Mouse (Mus musculus) hindbrain, postnatal 0 days (tissue): ENCODE data around the gene Pacsin1. TPM values are rescaled to one million over a fixed set of nuclear protein-coding genes. Genes with fewer than 3 reads are reported as not detected.
A peak's percentile ranks its signal among the peaks of the same experiment; 100 is the strongest.

Experiments
- ATAC-seq: fragments of 200-750 bp; cut with Nextera tagmentation; 2 replicates; pipeline ENCODE4 v1.8.0; 2017; ENCODE audit warnings: mild to moderate bottlenecking, moderate TSS enrichment, moderate library complexity
- DNase-seq: peaks from one replicate; pipeline ENCODE4 v3.0.0-alpha.2; 2015; ENCODE audit warnings: low spot score
- H3K27ac ChIP-seq: fragments of 300-500 bp; sonication (generic); 2 replicates; pipeline ENCODE4 v1.5.1; 2014; ENCODE audit warnings: mild to moderate bottlenecking
- H3K27me3 ChIP-seq: fragments of 300-500 bp; sonication (generic); 2 replicates; pipeline ENCODE4 v1.6.1; 2014; ENCODE audit warnings: low read length, mixed read lengths; ENCODE audit not compliant: insufficient read depth
- H3K36me3 ChIP-seq: fragments of 300-500 bp; sonication (generic); 2 replicates; pipeline ENCODE4 v1.6.1; 2014; ENCODE audit warnings: low read length, mixed read lengths; ENCODE audit not compliant: insufficient read depth
- H3K4me1 ChIP-seq: fragments of 300-500 bp; sonication (generic); 2 replicates; pipeline ENCODE4 v1.6.1; 2014; ENCODE audit warnings: antibody characterized with exemption, low read length, mixed read lengths; ENCODE audit not compliant: insufficient read depth
- H3K4me2 ChIP-seq: fragments of 300-500 bp; sonication (generic); 2 replicates; pipeline ENCODE4 v1.6.1; 2014; ENCODE audit warnings: low read depth, mild to moderate bottlenecking, low read length, moderate library complexity, mixed read lengths
- H3K4me3 ChIP-seq: fragments of 300-500 bp; sonication (generic); 2 replicates; pipeline ENCODE4 v1.5.1; 2014; ENCODE audit warnings: low read length
- H3K9ac ChIP-seq: fragments of 300-500 bp; sonication (generic); replicated peaks from 2 replicates; pipeline ENCODE4 v1.6.1; 2014; ENCODE audit warnings: mild to moderate bottlenecking, low read length, moderate library complexity, mixed read lengths
- H3K9me3 ChIP-seq: fragments of 300-500 bp; sonication (generic); 2 replicates; pipeline ENCODE4 v1.6.1; 2016; ENCODE audit warnings: low read length, mixed read lengths
- CTCF ChIP-seq: IDR thresholded peaks from 2 replicates; pipeline ENCODE4 v1.5.1; 2016; ENCODE audit warnings: antibody characterized with exemption, control low read depth, low read depth
- WGBS: fragments of 180-500 bp; shearing (Covaris S2); extraction: QIAGEN DNeasy Blood & Tissue Kit; methylation state at CpG from one replicate; pipeline ENCODE4 v1.1.7; 2014; 5-methylcytosine and 5-hydroxymethylcytosine counted together
- polyA plus RNA-seq: library from polyadenylated mRNA; unstranded; fragments of >200 nt; fragmentation: Nextera tagmentation; extraction: Ambion mirVana; gene quantifications from 2 replicates; pipeline ENCODE4 v1.2.1, GENCODE M21; 2015
- total RNA-seq: library from RNA; depleted of rRNA; stranded (reverse); fragments of >200 nt; gene quantifications from 2 replicates; pipeline ENCODE4 v1.2.3, GENCODE M21; 2014

The Pacsin1 gene
- total and polyA plus RNA-seq, 2 experiments from 2014 or later = 62.9 to 80.0 TPM

DNA sequence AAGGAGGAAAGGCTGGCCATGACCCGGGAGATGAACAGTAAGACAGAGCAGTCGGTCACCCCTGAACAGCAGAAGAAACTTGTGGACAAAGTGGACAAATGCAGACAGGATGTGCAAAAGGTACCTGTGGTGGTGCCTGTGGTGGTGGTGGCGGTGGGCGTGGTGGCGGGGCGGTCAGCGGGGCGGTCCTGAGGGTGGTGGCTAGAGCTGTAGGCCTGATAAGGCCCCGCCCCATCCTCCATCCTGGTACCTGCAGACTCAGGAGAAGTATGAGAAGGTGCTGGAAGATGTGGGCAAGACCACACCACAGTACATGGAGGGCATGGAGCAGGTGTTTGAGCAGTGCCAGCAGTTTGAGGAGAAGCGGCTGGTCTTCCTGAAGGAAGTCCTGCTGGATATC is 50.4 kb downstream of the Pacsin1 start:
- peaks cover 3% of the 10 kb centered on the region; the same call in 1 of the 2 replicates for H3K4me1 ChIP-seq
- TF ChIP-seq CTCF = no peak
- no peak overlapping the region for H3K4me3 ChIP-seq
- no peak overlapping the region for H3K4me2 ChIP-seq
- no peaks in the 10 kb centered on the region for H3K9me3 ChIP-seq
- DNase-seq = no peak
- H3K27me3 ChIP-seq = no peaks in the 10 kb centered on the region
- H3K27ac ChIP-seq = no peak overlapping the region
- ATAC-seq = no peak
- no peak overlapping the region for H3K9ac ChIP-seq
- no peaks in the 10 kb centered on the region for H3K36me3 ChIP-seq
- WGBS = 40% methylated on average over 10 of the region's 10 CpGs

DNA sequence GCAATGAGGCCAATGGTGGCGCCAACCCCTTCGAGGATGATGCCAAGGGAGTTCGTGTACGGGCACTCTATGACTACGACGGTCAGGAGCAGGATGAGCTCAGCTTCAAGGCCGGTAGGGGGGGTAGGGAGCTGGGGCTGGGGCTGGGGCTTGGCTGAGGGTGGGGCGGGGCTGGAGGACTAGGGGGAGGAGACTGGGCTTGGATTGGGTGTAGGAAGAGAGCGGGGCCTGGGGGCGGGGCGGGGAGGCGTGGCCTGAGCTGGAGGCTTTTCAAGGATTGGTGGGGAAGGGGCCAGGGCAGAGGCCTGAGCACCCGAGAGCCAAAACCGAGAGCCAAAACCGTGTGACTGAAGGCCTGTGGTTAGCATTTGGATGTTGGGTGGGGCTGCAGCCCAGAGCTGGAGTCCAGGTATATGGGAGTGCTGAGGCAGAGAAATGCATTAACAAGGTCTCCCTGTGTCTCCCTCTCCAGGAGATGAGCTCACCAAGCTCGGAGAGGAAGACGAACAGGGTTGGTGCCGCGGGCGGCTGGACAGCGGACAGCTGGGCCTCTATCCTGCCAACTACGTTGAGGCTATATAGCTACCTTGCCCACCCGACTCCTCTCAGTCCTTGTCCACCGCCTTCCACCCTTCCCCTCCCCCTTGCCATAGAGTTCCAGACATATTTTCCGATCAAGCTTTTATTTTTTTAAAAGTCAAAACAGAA is 52.8 kb downstream of the Pacsin1 start:
- peak overlapping the region; percentile 37; the same call in 1 of the 2 replicates for H3K27ac ChIP-seq
- peaks cover 4% of the 10 kb centered on the region; the same call in 1 of the 2 replicates for H3K4me1 ChIP-seq

DNA sequence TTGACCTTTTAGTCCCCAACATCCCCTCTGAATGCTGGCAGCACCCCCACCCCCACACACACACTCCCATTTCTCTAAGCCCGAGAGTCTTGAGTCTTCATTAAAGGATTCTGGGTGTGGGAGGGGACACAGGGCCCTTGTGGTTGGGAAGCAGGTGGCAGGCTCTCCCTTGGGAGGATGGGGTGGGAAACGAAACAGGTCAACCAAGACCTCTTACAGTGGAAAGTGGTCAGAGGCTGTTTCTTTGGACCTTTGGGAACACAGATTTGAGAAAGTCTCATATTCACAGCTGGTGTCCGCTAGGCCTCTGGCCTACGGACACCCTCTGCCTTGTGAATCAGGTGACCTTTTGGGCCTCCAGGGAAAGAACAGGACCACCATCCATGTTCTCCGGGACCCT is 54.3 kb downstream of the Pacsin1 start:
- Histone ChIP-seq H3K9ac (no peak overlapping the region), H3K36me3 (no peaks in the 10 kb centered on the region), H3K4me2 (no peak overlapping the region), H3K27ac (no peak overlapping the region), H3K9me3 (no peaks in the 10 kb centered on the region), H3K27me3 (no peaks in the 10 kb centered on the region), H3K4me3 (no peak overlapping the region), H3K4me1 (peaks cover 4% of the 10 kb centered on the region; the same call in 1 of the 2 replicates)
- DNase-seq = no peak
- TF ChIP-seq CTCF = no peak
- no peak for ATAC-seq
- 72% methylated on average over 5 of the region's 5 CpGs for WGBS

More for the DNA sequence above, 52.8 kb downstream of the Pacsin1 start:
- ATAC-seq = peak; percentile 88
- no peaks in the 10 kb centered on the region for H3K27me3 ChIP-seq
- 0 out of 2 replicates have a peak overlapping the region, but pooled peaks have one; percentile 8 for H3K4me3 ChIP-seq
- H3K4me2 ChIP-seq = peak overlapping the region; percentile 37
- 7% methylated on average over 25 of the region's 25 CpGs for whole genome bisulfite sequencing
- no peak overlapping the region for H3K9ac ChIP-seq
- TF ChIP-seq CTCF = no peak; the same call in 1 of the 2 replicates
- peak; percentile 86 for DNase-seq
- no peaks in the 10 kb centered on the region for H3K9me3 ChIP-seq
- no peaks in the 10 kb centered on the region for H3K36me3 ChIP-seq

DNA sequence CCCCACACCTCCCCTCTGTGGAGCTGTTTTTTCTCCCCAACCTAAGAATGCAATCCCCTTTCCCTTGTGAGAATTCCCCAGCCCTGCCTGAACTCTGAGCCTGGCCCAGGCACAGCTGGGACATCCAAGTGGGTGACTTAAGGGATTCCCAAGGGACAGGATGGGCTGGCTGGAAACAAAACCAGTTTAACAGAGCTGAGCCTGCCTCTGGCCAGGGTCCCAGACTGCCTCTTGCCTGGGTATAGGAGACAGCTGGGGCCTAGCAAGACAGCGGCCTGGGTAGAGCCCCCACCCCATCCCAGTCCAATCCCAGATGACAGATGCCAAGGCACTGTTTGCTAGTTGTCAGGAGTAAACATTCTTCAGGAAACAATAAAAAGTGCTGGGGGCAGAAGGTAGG is 57.5 kb downstream of the Pacsin1 start:
- ATAC-seq (peak; percentile 35; the same call in 1 of the 2 replicates), DNase-seq (peak; percentile 75)
- H3K4me3 ChIP-seq = no peak overlapping the region
- WGBS = 18% methylated on average over 1 of the region's 1 CpGs
- no peaks in the 10 kb centered on the region for H3K36me3 ChIP-seq
- peaks cover 11% of the 10 kb centered on the region for H3K4me1 ChIP-seq
- no peak overlapping the region for H3K4me2 ChIP-seq
- H3K27ac ChIP-seq = no peak overlapping the region
- no peak for TF ChIP-seq CTCF
- H3K9ac ChIP-seq = no peak overlapping the region
- H3K9me3 ChIP-seq = no peaks in the 10 kb centered on the region
- H3K27me3 ChIP-seq = no peaks in the 10 kb centered on the region

DNA sequence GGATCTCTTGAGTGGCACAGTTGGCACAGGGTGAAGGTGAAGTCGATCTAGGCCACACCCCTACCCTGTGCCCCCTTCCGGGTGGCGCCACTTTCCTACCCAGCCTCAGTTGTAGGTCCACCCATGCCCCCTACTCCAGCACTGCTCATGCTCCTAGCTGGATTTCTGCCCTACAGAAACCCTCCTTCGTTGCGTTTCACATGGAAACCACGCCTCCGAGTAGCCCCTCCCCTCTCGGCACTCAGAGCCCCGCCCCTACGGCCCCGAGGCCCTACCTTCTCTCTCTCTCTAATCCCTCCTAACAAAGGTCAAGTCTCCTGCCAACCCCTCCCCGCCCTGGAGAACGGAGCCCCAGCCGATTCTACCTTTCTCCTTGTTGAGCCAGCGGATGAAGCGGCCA is 61.5 kb downstream of the Pacsin1 start:
- H3K9ac ChIP-seq = peak overlapping the region; percentile 28; the same call in 1 of the 2 replicates
- H3K4me3 ChIP-seq = peak overlapping the region; percentile 8; the same call in 1 of the 2 replicates
- peak overlapping the region; percentile 44 for H3K4me2 ChIP-seq
- 9% methylated on average over 16 of the region's 16 CpGs for WGBS
- H3K4me1 ChIP-seq = peaks cover 11% of the 10 kb centered on the region
- H3K27ac ChIP-seq = no peak overlapping the region
- DNase-seq (no peak), ATAC-seq (0 out of 2 replicates have a peak, but pooled peaks have one; percentile 19)
- no peaks in the 10 kb centered on the region for H3K27me3 ChIP-seq
- no peak for TF ChIP-seq CTCF
- H3K36me3 ChIP-seq = no peaks in the 10 kb centered on the region
- no peaks in the 10 kb centered on the region for H3K9me3 ChIP-seq

DNA sequence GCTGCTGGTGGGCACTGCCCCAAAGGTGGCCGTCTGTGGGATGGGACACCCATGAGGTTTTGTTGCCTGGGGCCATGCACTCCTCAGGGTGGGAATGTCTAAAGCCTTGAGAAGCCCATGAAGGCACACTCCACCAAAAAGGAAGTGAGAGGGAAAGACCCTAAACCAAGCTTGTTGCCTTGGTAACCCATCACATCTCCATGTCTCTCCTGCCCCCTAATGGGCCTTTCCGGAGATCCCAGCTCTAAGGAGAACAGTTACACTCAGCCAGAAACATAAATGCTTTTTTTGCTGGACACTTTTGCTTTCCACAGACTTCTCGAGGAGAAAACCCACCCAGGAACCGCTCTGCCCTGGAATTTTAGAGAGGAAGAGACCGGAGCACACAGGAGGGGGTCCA is 62.9 kb downstream of the Pacsin1 start:
- Histone ChIP-seq H3K9ac (no peak overlapping the region), H3K4me1 (peaks cover 7% of the 10 kb centered on the region), H3K4me2 (no peak overlapping the region), H3K27ac (no peak overlapping the region), H3K27me3 (no peaks in the 10 kb centered on the region), H3K4me3 (no peak overlapping the region), H3K36me3 (no peaks in the 10 kb centered on the region), H3K9me3 (no peaks in the 10 kb centered on the region)
- DNase-seq (peak; percentile 81), ATAC-seq (peak; percentile 39; the same call in 1 of the 2 replicates)
- TF ChIP-seq CTCF = peak; percentile 59
- WGBS = 45% methylated on average over 5 of the region's 5 CpGs

DNA sequence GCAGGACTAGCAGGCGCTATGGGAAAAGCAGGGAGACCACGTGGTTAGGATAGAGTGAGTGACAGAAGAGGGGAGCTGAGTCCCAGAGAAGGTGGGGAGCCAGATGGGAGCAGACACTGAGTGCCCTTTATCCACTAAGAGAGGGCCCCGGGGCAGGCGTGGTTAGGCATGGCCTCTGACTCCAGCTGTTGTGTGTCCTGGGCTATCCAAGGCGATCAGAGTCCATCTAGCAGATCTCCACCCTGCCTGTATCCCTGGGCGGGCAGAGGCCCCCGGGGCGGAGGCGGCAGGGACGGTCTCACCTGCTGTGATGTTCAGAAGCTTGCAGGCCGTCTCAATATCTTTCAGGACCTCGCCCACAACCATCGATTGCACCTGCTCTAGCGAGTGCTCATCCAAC is 64.4 kb downstream of the Pacsin1 start:
- WGBS = 62% methylated on average over 14 of the region's 14 CpGs
- Histone ChIP-seq H3K36me3 (no peaks in the 10 kb centered on the region), H3K4me2 (no peak overlapping the region), H3K27ac (no peak overlapping the region), H3K9ac (no peak overlapping the region), H3K9me3 (no peaks in the 10 kb centered on the region), H3K4me1 (peaks cover 7% of the 10 kb centered on the region), H3K27me3 (no peaks in the 10 kb centered on the region), H3K4me3 (no peak overlapping the region)
- TF ChIP-seq CTCF = no peak
- ATAC-seq (no peak), DNase-seq (no peak)
